Mouse (Mus musculus) intestine, embryonic 15.5 days (tissue): ENCODE data around the gene Sirt4. TPM values are rescaled to one million over a fixed set of nuclear protein-coding genes. Genes with fewer than 3 reads are reported as not detected.

Source experiments
- ATAC-seq: fragments of 200-750 bp; cut with Nextera tagmentation; 2 replicates; pipeline ENCODE4 v1.8.0; 2017; ENCODE audit warnings: moderate TSS enrichment, moderate library complexity
- H3K27ac ChIP-seq: fragments of 300-500 bp; sonication (generic); 2 replicates; pipeline ENCODE4 v1.5.1; 2015; ENCODE audit warnings: mild to moderate bottlenecking, inconsistent platforms
- H3K27me3 ChIP-seq: fragments of 300-500 bp; sonication (generic); replicated peaks from 2 replicates; pipeline ENCODE4 v1.6.1; 2015; ENCODE audit warnings: inconsistent platforms
- H3K36me3 ChIP-seq: fragments of 300-500 bp; sonication (generic); 2 replicates; pipeline ENCODE4 v1.6.1; 2015; ENCODE audit warnings: inconsistent platforms
- H3K4me1 ChIP-seq: fragments of 300-500 bp; sonication (generic); replicated peaks from 2 replicates; pipeline ENCODE4 v1.6.1; 2015; ENCODE audit warnings: inconsistent platforms
- H3K4me2 ChIP-seq: fragments of 300-500 bp; sonication (generic); replicated peaks from 2 replicates; pipeline ENCODE4 v1.6.1; 2015; ENCODE audit warnings: mild to moderate bottlenecking, inconsistent platforms
- H3K4me3 ChIP-seq: fragments of 300-500 bp; sonication (generic); replicated peaks from 2 replicates; pipeline ENCODE4 v1.5.1; 2015; ENCODE audit warnings: inconsistent platforms
- H3K9ac ChIP-seq: fragments of 300-500 bp; sonication (generic); 2 replicates; pipeline ENCODE4 v1.6.1; 2015; ENCODE audit warnings: inconsistent platforms
- H3K9me3 ChIP-seq: fragments of 300-500 bp; sonication (generic); 2 replicates; pipeline ENCODE4 v1.6.1; 2016; ENCODE audit warnings: inconsistent platforms
- WGBS: fragments of 180-500 bp; shearing (Covaris S2); methylation state at CpG from one replicate; pipeline ENCODE4 v1.1.7; 2015; 5-methylcytosine and 5-hydroxymethylcytosine counted together
- polyA plus RNA-seq: library from polyadenylated mRNA; unstranded; fragments of >200 nt; fragmentation: Nextera tagmentation; extraction: Ambion mirVana; gene quantifications from 2 replicates; pipeline ENCODE4 v1.2.1, GENCODE M21; 2015

Gene Sirt4
- polyA plus RNA-seq, 1 experiment from 2014 or later, result 19.8 TPM

DNA sequence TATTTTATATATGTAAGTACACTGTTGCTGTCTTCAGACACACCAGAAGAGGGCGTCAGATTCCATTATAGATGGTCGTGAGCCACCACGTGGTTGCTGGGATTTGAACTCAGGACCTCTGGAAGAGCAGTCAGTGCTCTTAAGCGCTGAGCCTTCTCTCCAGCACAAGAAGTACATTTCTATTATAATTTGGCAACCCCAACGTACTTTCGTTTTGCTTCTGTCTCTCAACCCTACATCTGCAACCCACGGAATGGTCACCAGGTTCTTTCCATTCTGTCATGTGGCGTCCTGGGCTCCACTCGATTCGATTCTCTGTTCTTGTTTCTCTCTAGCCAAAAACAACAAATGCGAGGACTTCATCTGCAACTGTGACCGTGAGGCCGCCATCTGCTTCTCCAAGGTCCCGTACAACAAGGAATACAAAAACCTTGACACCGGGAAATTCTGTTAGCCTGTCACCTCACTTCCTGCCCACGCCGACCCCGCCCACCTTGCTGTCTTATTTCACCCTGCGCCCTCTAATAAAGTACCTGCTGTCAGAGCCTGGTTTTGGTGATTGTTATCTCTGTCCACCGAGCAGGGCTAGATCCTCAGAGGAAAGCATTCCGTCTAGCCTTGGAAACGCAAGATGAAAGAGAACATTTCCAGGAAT lies 10.2 kb downstream of the Sirt4 start:
- Histone ChIP-seq H3K27me3 (no peaks in the 10 kb centered on the region), H3K9me3 (no peaks in the 10 kb centered on the region), H3K36me3 (peaks cover 6% of the 10 kb centered on the region; the same call in 1 of the 2 replicates), H3K4me1 (0 out of 2 replicates have a peak, but pooled peaks cover 5% of the 10 kb centered on the region), H3K27ac (no peak overlapping the region), H3K4me2 (no peak overlapping the region), H3K9ac (no peak overlapping the region), H3K4me3 (no peak overlapping the region)
- WGBS, result 66% methylated on average over 22 of the region's 22 CpGs
- no peak for ATAC-seq

- H3K4me2 ChIP-seq, result no peak overlapping the region
- peaks cover 6% of the 10 kb centered on the region; the same call in 1 of the 2 replicates for H3K36me3 ChIP-seq
- WGBS, result 73% methylated on average over 10 of the region's 10 CpGs
- H3K9ac ChIP-seq, result no peak overlapping the region
- H3K27me3 ChIP-seq, result no peaks in the 10 kb centered on the region
- no peak overlapping the region for H3K4me3 ChIP-seq
- no peak overlapping the region for H3K27ac ChIP-seq
- no peaks in the 10 kb centered on the region for H3K9me3 ChIP-seq
- no peak for ATAC-seq
- H3K4me1 ChIP-seq, result 0 out of 2 replicates have a peak, but pooled peaks cover 5% of the 10 kb centered on the region
Measured at GRCm38 (mm10) chr5:115473191-115473590, 11.3 kb downstream of the Sirt4 start.

DNA sequence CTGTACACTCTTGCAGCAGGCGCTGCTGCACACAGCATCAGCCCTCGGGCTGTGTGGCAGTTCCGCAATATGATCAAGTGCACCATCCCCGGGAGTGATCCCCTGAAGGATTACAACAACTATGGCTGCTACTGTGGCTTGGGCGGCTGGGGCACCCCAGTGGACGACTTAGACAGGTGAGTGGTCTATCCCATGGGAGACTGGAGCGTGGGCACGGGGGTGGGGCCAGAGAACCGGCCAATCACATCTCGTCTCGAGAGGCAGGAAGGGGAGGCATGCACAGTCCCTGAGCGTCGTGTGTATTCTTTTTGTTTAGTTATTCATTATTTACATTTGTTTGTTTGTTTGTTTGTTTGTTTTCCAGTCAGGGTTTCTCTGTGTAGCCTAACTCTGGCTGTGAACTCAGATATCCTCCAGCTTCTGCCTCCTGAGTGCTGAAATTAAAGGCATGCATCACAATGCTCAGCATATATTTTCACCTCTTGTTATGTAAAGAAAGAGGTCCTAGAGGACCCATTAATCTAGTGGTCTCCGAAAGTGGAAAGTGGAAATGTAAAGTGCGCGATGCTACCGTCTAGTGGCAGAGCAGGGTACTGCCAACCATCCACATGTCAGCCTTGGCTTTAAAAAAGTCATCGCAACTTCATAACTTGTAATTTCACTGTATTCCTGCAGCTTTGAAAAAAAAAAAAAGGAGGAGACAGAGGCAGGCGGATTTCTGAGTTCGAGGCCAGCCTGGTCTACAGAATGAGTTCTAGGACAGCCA lies 13.6 kb downstream of the Sirt4 start:
- no peak overlapping the region for H3K4me2 ChIP-seq

DNA sequence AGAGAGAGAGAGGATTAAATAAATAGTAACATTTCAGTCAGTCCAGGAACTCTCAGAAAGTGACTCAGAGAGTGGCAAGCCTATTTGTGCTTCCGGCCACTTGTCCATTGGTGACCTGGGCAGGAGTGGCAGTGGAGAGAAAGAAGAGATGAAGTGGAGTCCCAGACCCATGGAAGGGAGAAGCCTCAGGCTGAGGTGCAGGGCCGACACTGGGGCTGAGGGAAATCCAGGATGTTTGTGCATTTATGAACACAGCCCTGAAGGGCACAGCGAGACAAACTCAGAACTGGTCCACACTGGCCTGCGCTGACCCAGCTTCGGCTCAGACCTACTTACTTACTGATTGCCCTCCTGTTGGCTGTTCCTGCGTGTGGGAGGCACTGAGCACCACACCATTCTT lies 14.7 kb downstream of the Sirt4 start:
- no peak for ATAC-seq
- Histone ChIP-seq H3K27ac (no peak overlapping the region), H3K4me1 (peaks cover 3% of the 10 kb centered on the region; the same call in 1 of the 2 replicates), H3K4me3 (no peak overlapping the region), H3K9me3 (no peaks in the 10 kb centered on the region), H3K36me3 (no peaks in the 10 kb centered on the region), H3K27me3 (no peaks in the 10 kb centered on the region), H3K4me2 (no peak overlapping the region), H3K9ac (no peak overlapping the region)
- 68% methylated on average over 6 of the region's 6 CpGs for WGBS

More for the DNA sequence above, 13.6 kb downstream of the Sirt4 start:
- 36% methylated on average over 20 of the region's 20 CpGs for WGBS
- no peaks in the 10 kb centered on the region for H3K9me3 ChIP-seq
- ATAC-seq, result no peak
- H3K27me3 ChIP-seq, result no peaks in the 10 kb centered on the region
- H3K4me1 ChIP-seq, result peaks cover 6% of the 10 kb centered on the region; the same call in 1 of the 2 replicates
- H3K36me3 ChIP-seq, result no peaks in the 10 kb centered on the region
- H3K27ac ChIP-seq, result no peak overlapping the region
- H3K9ac ChIP-seq, result no peak overlapping the region
- no peak overlapping the region for H3K4me3 ChIP-seq

DNA sequence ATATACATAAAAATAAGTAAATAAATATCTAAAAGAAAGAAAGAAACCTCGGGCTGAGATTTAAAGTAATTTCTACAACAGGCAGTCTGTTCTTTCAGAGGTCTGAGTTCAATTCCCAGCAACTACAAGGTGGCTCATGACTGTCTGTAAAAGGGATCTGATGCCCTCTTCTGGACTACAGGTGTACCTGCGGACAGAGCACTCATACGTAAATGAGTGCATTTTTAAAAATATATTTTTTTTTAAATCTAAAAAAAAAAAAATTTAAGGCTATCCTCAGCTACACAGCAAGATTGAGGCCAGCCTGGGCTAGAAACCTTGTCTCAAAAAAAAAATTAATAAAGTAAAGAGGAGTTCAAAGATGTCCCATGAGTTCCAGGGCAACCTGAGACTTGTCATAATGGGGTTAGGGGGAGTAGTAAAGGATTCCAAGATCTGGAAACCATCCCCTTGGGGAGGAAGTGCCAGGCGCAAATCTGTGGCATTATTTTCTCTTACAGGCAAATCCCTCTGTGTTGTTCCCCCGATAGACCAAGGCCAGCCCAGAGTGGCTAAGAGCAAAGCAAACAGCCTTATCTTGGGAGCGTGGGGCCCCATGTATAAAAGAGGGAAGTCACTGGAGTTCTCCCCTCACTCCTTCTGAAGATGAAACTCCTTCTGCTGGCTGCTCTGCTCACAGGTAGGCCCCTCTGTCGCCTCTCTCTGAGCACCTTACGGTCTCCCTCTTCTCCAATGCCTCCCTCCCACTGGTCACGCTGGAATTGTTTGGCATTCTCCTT lies 18.7 kb downstream of the Sirt4 start, which contains the start of gene Pla2g1b:
TSS of gene Pla2g1b (plus strand) at position 621 of the 779 bp plus-strand sequence.
- H3K36me3 ChIP-seq, result no peaks in the 10 kb centered on the region
- no peak within 1 kb of the TSS for H3K27ac ChIP-seq
- H3K4me3 ChIP-seq, result no peak within 1 kb of the TSS
- peak; percentile 88 for ATAC-seq
- H3K4me1 ChIP-seq, result peaks cover 3% of the 10 kb centered on the region; the same call in 1 of the 2 replicates
- H3K9ac ChIP-seq, result no peak within 1 kb of the TSS
- 0 out of 2 replicates have a peak within 1 kb of the TSS, but pooled peaks have one; percentile 22 for H3K4me2 ChIP-seq
- WGBS, result 30% methylated on average over 9 of the region's 9 CpGs
- no peaks in the 10 kb centered on the region for H3K9me3 ChIP-seq
- no peaks in the 10 kb centered on the region for H3K27me3 ChIP-seq

GRCm38 (mm10) chr5:115464408-115465115 lies 20.0 kb downstream of the Sirt4 start:
- peaks cover 3% of the 10 kb centered on the region; the same call in 1 of the 2 replicates for H3K4me1 ChIP-seq
- 81% methylated on average over 18 of the region's 18 CpGs for WGBS
- no peaks in the 10 kb centered on the region for H3K36me3 ChIP-seq

GRCm38 (mm10) chr5:115458918-115459317 lies 25.6 kb downstream of the Sirt4 start:
- Histone ChIP-seq H3K4me2 (no peak overlapping the region), H3K27ac (no peak overlapping the region), H3K27me3 (no peaks in the 10 kb centered on the region), H3K4me3 (no peak overlapping the region), H3K9me3 (no peaks in the 10 kb centered on the region), H3K36me3 (no peaks in the 10 kb centered on the region), H3K4me1 (0 out of 2 replicates have a peak, but pooled peaks cover 3% of the 10 kb centered on the region), H3K9ac (no peak overlapping the region)
- WGBS, result 51% methylated on average over 13 of the region's 13 CpGs
- 0 out of 2 replicates have a peak, but pooled peaks have one; percentile 15 for ATAC-seq

More at GRCm38 (mm10) chr5:115464408-115465115, 20.0 kb downstream of the Sirt4 start:
- Histone ChIP-seq H3K9me3 (no peaks in the 10 kb centered on the region), H3K27me3 (no peaks in the 10 kb centered on the region), H3K27ac (no peak overlapping the region), H3K9ac (no peak overlapping the region), H3K4me3 (no peak overlapping the region), H3K4me2 (no peak overlapping the region)
- no peak for ATAC-seq

GRCm38 (mm10) chr5:115455838-115456237 lies 28.7 kb downstream of the Sirt4 start:
- 0 out of 2 replicates have a peak, but pooled peaks cover 3% of the 10 kb centered on the region for H3K4me1 ChIP-seq
- no peak overlapping the region for H3K4me3 ChIP-seq
- no peak overlapping the region for H3K4me2 ChIP-seq
- peaks cover 3% of the 10 kb centered on the region; the same call in 1 of the 2 replicates for H3K36me3 ChIP-seq
- no peak overlapping the region for H3K9ac ChIP-seq
- no peaks in the 10 kb centered on the region for H3K27me3 ChIP-seq
- ATAC-seq, result no peak
- no peaks in the 10 kb centered on the region for H3K9me3 ChIP-seq
- H3K27ac ChIP-seq, result no peak overlapping the region
- 78% methylated on average over 7 of the region's 7 CpGs for WGBS

GRCm38 (mm10) chr5:115454422-115455090 lies 30.0 kb downstream of the Sirt4 start:
- H3K36me3 ChIP-seq, result peaks cover 3% of the 10 kb centered on the region; the same call in 1 of the 2 replicates
- no peaks in the 10 kb centered on the region for H3K9me3 ChIP-seq
- H3K4me3 ChIP-seq, result no peak overlapping the region
- H3K27me3 ChIP-seq, result no peaks in the 10 kb centered on the region
- no peak for ATAC-seq
- no peak overlapping the region for H3K27ac ChIP-seq
- 0 out of 2 replicates have a peak, but pooled peaks cover 3% of the 10 kb centered on the region for H3K4me1 ChIP-seq
- H3K4me2 ChIP-seq, result no peak overlapping the region
- 82% methylated on average over 12 of the region's 12 CpGs for WGBS
- no peak overlapping the region for H3K9ac ChIP-seq

DNA sequence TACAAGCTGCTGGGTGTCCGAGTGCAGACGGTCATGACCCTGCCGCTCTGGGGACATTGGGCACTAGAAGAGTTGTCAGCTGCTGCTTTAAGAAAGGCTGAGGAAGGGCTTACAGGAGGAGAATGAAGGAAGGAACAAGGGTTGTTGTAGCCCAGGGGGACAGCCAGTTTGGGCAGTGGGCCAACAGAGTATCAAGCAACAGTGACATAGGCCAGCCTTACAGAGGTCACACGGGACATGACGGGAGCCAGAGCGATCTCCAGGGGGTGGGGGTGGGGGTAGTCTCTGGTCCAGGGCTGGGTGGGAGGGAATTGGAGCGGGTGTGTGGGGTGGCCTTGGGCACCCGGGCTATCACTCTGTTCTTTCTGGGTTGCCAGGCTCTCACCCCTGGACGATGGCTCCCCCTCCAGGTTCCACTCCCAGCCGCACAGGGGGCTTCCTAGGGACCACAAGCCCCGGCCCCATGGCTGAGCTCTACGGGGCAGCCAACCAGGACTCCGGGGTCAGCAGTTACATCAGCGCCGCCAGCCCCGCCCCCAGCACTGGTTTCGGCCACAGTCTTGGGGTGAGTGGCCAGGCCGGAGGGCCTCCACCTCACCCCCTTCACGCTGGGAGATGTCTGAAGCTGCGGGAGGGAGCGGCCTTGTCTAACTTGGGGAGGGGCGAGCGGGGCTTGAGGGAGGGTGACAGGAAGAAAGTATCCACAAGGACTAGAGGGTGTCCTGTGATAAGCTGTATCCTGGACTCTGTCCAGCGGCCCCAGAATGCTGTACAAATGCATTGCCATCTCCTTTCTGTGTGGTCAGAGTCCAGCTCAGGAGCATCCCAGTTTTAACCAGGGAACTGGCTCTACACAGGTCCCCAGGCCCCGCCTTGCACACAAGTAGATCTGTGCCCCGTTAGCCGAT lies 33.9 kb downstream of the Sirt4 start:
- Histone ChIP-seq H3K27ac (no peak overlapping the region), H3K27me3 (no peaks in the 10 kb centered on the region), H3K9ac (no peak overlapping the region), H3K4me2 (no peak overlapping the region), H3K36me3 (peaks cover 12% of the 10 kb centered on the region), H3K4me3 (no peak overlapping the region), H3K4me1 (no peaks in the 10 kb centered on the region), H3K9me3 (no peaks in the 10 kb centered on the region)
- ATAC-seq, result no peak
- 89% methylated on average over 26 of the region's 27 CpGs for WGBS
